Comparison of ENCODE assay signal across 28 mouse cellular contexts in the genomic region with DNA sequence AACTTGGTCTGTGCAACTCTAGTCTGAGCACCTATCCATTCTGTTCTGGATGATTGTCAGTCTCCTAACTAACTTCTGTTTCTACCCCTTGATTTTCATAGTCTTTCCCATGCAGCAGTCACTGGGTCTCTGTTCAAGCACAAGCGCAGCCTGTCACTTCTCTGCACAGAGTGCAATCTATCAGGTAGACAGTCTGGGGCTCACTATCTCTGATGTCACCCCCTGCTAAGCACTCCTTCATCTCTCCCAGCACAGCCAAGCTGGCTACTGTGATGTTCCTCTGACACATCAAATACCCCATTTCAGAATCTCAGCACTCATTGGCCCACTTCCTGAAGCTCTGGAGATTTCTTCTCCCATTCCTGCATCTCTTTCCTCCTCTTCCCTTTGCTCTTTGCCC.
"Had no signal": no experiment of that assay in that cellular context is flagged by ENCODE, and none has a peak within 500 bp of the region (broad histone marks: within the 10 kb centered on the region; RNA-seq: fewer than 3 reads in every experiment).

No protein-coding gene starts in this region.

- H3K4me2 ChIP-seq: embryonic facial prominence, embryonic 12.5 days; embryonic facial prominence, embryonic 13.5 days; embryonic facial prominence, embryonic 15.5 days; forebrain, embryonic 12.5 days; forebrain, embryonic 13.5 days; forebrain, embryonic 15.5 days had no signal

- H3K4me3 ChIP-seq: embryonic facial prominence, embryonic 10.5 days; embryonic facial prominence, embryonic 12.5 days; embryonic facial prominence, embryonic 13.5 days; embryonic facial prominence, embryonic 15.5 days; erythroblast, embryonic 14.5 days; forebrain, embryonic 10.5 days; forebrain, embryonic 12.5 days; forebrain, embryonic 13.5 days; forebrain, embryonic 15.5 days; gastrocnemius, adult 2 months; heart, adult 2 months had no signal

- H3K9me3 ChIP-seq: embryonic facial prominence, embryonic 10.5 days; embryonic facial prominence, embryonic 12.5 days; embryonic facial prominence, embryonic 13.5 days; embryonic facial prominence, embryonic 15.5 days; forebrain, embryonic 10.5 days; forebrain, embryonic 12.5 days; forebrain, embryonic 13.5 days; forebrain, embryonic 15.5 days had no signal

- H3K9ac ChIP-seq: embryonic facial prominence, embryonic 12.5 days; embryonic facial prominence, embryonic 13.5 days; embryonic facial prominence, embryonic 15.5 days; forebrain, embryonic 12.5 days; forebrain, embryonic 13.5 days; forebrain, embryonic 15.5 days; forebrain, postnatal 0 days had no signal

- H3K27ac ChIP-seq: embryonic facial prominence, embryonic 10.5 days; embryonic facial prominence, embryonic 12.5 days; embryonic facial prominence, embryonic 13.5 days; embryonic facial prominence, embryonic 15.5 days; forebrain, embryonic 10.5 days; forebrain, embryonic 12.5 days; forebrain, embryonic 13.5 days; forebrain, embryonic 15.5 days; gastrocnemius, adult 2 months; heart, adult 2 months had no signal

- H3K4me1 ChIP-seq: embryonic facial prominence, embryonic 12.5 days; embryonic facial prominence, embryonic 13.5 days; embryonic facial prominence, embryonic 15.5 days; forebrain, embryonic 15.5 days had no signal

- ATAC-seq: forebrain, embryonic 13.5 days; forebrain, embryonic 14.5 days; forebrain, embryonic 15.5 days; forebrain, embryonic 16.5 days; forebrain, postnatal 0 days had no signal

- H3K27me3 ChIP-seq: embryonic facial prominence, embryonic 12.5 days; embryonic facial prominence, embryonic 13.5 days; embryonic facial prominence, embryonic 15.5 days; forebrain, embryonic 12.5 days; forebrain, embryonic 13.5 days; forebrain, embryonic 15.5 days had no signal

- H3K36me3 ChIP-seq: embryonic facial prominence, embryonic 10.5 days; embryonic facial prominence, embryonic 12.5 days; embryonic facial prominence, embryonic 13.5 days; embryonic facial prominence, embryonic 15.5 days; forebrain, embryonic 10.5 days; forebrain, embryonic 12.5 days; forebrain, embryonic 15.5 days had no signal

- DNase-seq: cerebellum, adult 8-10 months; cerebellum, adult 9-10 months; cerebellum, adult 9-11 months; cerebellum, postnatal 10 days; cerebellum, postnatal 14 days; cerebellum, postnatal 25 days; cerebellum, postnatal 36 days; embryo, embryonic 11 days; forebrain, postnatal 0 days; gastrocnemius, adult 2 months; gastrocnemius, postnatal 10 days; gastrocnemius, postnatal 14 days; gastrocnemius, postnatal 25 days; gastrocnemius, postnatal 36 days; heart, adult 11 months; heart, adult 18-20 months; heart, adult 2 months had no signal
